ENCODE assay signal across 16 mouse cellular contexts in the genomic region with DNA sequence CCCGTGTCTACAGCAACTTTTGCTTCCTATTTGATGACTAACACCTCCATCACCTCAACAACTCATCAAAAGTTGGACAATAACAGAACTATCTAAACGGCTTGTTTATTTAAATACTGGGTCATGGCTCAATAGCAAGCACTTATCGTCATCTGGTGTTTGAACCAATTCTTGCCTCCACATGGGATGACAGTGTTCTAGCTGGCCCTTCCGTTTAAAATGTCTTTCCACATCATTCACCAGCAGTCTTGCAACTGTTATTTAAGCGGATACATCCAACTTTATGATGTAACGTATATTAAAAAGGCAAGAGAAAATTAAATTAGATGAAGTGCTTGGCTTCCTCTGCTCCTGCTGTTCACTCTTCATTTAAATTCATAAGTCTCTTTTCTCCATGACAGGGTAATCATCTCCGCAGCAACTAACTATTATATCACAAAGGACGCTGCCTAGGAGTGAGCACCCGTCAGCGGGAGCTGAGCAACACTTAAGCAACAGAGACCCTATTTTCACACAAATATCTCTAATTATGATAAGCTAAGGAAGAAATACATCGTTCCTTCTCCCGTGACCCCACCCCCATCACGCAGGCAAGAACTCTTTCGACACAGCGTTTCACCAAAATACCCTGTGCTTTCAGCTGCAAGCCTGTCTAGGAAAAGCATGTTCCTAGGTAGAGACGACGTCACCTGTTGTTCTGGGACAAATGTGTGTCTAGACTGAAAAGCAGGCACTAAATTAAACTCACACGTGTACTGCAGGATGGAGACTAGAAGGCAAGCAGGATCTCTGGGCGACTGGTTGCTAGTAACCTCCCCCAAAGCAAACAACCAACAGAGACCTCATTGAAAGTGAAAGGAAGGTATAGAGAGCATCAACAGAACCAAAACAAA. TPM values are rescaled to one million over a fixed set of nuclear protein-coding genes. Genes with fewer than 3 reads are reported as not detected.
DNase-seq lines count a peak whose midpoint lies in the region; ATAC-seq and TF ChIP-seq lines count a peak whose summit lies in the region.
"Had no signal": no experiment of that assay in that cellular context is flagged by ENCODE, and none has a peak within 500 bp of the region (broad histone marks: within the 10 kb centered on the region; RNA-seq: fewer than 3 reads in every experiment).

No protein-coding gene starts in this region.

- 0 out of 2 replicates have a peak, but pooled peaks have one; percentile 29 for ATAC-seq in forebrain, embryonic 14.5 days
- ATAC-seq in forebrain, embryonic 11.5 days (replicated peaks; ENCODE audit: low FRiP score): no peak
- 0 out of 2 replicates have a peak, but pooled peaks have one; percentile 5 for ATAC-seq in liver, embryonic 15.5 days (ENCODE audit: insufficient read depth)
- ATAC-seq in megakaryocyte, adult 5-6 weeks (ENCODE audit: poor library complexity, severe bottlenecking): no peak; the same call in 1 of the 2 replicates
- no peak for ATAC-seq in intestine, embryonic 15.5 days
- ATAC-seq: inflammation-experienced regulatory T-cells, adult 6 months had no signal

- no peaks in the 10 kb centered on the region for H3K9me3 ChIP-seq in forebrain, embryonic 14.5 days (replicated peaks; ENCODE audit: control insufficient read depth, low read length)
- no peaks in the 10 kb centered on the region for H3K9me3 ChIP-seq in forebrain, embryonic 11.5 days (ENCODE audit: control insufficient read depth, low read length)
- H3K9me3 ChIP-seq in liver, embryonic 15.5 days (replicated peaks): no peaks in the 10 kb centered on the region
- no peaks in the 10 kb centered on the region for H3K9me3 ChIP-seq in intestine, embryonic 15.5 days
- H3K9me3 ChIP-seq: heart, embryonic 10.5 days; limb, embryonic 15.5 days had no signal

- no peak overlapping the region for H3K9ac ChIP-seq in forebrain, embryonic 14.5 days (ENCODE audit: low read length)
- H3K9ac ChIP-seq in forebrain, embryonic 11.5 days (ENCODE audit: low read length): no peak overlapping the region
- H3K9ac ChIP-seq in liver, embryonic 15.5 days: no peak overlapping the region
- H3K9ac ChIP-seq in intestine, embryonic 15.5 days: no peak overlapping the region
- H3K9ac ChIP-seq: limb, embryonic 15.5 days had no signal

- H3K4me2 ChIP-seq in forebrain, embryonic 14.5 days (ENCODE audit: low read length): no peak overlapping the region
- no peak overlapping the region for H3K4me2 ChIP-seq in forebrain, embryonic 11.5 days (ENCODE audit: low read depth, low read length, severe bottlenecking)
- H3K4me2 ChIP-seq in liver, embryonic 15.5 days: peak overlapping the region; percentile 11; the same call in 1 of the 2 replicates
- no peak overlapping the region for H3K4me2 ChIP-seq in intestine, embryonic 15.5 days (replicated peaks)
- H3K4me2 ChIP-seq: limb, embryonic 15.5 days had no signal

- no peaks in the 10 kb centered on the region for H3K36me3 ChIP-seq in forebrain, embryonic 14.5 days (ENCODE audit: control insufficient read depth, insufficient read depth, low read length)
- H3K36me3 ChIP-seq in forebrain, embryonic 11.5 days (ENCODE audit: control insufficient read depth, insufficient read depth, low read length): no peaks in the 10 kb centered on the region
- H3K36me3 ChIP-seq in liver, embryonic 15.5 days (replicated peaks): no peaks in the 10 kb centered on the region
- no peaks in the 10 kb centered on the region for H3K36me3 ChIP-seq in intestine, embryonic 15.5 days
- H3K36me3 ChIP-seq: heart, embryonic 10.5 days; limb, embryonic 15.5 days had no signal

- H3K27ac ChIP-seq in forebrain, embryonic 14.5 days (ENCODE audit: low read depth, low read length): no peak overlapping the region
- H3K27ac ChIP-seq in forebrain, embryonic 11.5 days (ENCODE audit: low read depth, low read length): no peak overlapping the region
- H3K27ac ChIP-seq in layer of hippocampus, adult 2 months: peak overlapping the region; percentile 48; the same call in 1 of the 2 replicates
- no peak overlapping the region for H3K27ac ChIP-seq in liver, embryonic 15.5 days (replicated peaks)
- H3K27ac ChIP-seq in intestine, embryonic 15.5 days: no peak overlapping the region
- H3K27ac ChIP-seq: heart, embryonic 10.5 days; limb, embryonic 15.5 days had no signal

- 42% methylated on average over 19 of the region's 19 CpGs for WGBS in forebrain, embryonic 14.5 days
- 51% methylated on average over 19 of the region's 19 CpGs for WGBS in forebrain, embryonic 11.5 days
- 49% methylated on average over 19 of the region's 19 CpGs for WGBS in liver, embryonic 15.5 days (ENCODE audit: insufficient replicate concordance)
- 55% methylated on average over 19 of the region's 19 CpGs for WGBS in intestine, embryonic 15.5 days

- DNase-seq in forebrain, embryonic 14.5 days (ENCODE audit: low spot score): peak; percentile 27
- DNase-seq in forebrain, embryonic 11.5 days (ENCODE audit: low spot score): no peak
- no peak for DNase-seq in layer of hippocampus, adult 2 months (ENCODE audit: low spot score in 2 of 2)
- no peak for DNase-seq in layer of hippocampus, postnatal 25 days (ENCODE audit: extremely low spot score in 1 of 2, low spot score in 1 of 2)
- peak; percentile 35 for DNase-seq in NIH3T3 (ENCODE audit: low read depth)
- DNase-seq: adrenal gland, postnatal 10 days; cerebellum, postnatal 36 days; gastrocnemius, postnatal 10 days; lung, postnatal 4 days had no signal

- H3K4me1 ChIP-seq in forebrain, embryonic 14.5 days (ENCODE audit: control insufficient read depth, insufficient read depth, low read length): no peaks in the 10 kb centered on the region
- 0 out of 2 replicates have a peak, but pooled peaks cover 2% of the 10 kb centered on the region for H3K4me1 ChIP-seq in forebrain, embryonic 11.5 days (replicated peaks; ENCODE audit: control insufficient read depth, insufficient read depth, low read length)
- H3K4me1 ChIP-seq in liver, embryonic 15.5 days (replicated peaks): 0 out of 2 replicates have a peak, but pooled peaks cover 5% of the 10 kb centered on the region
- no peaks in the 10 kb centered on the region for H3K4me1 ChIP-seq in intestine, embryonic 15.5 days (replicated peaks)
- H3K4me1 ChIP-seq: heart, embryonic 10.5 days had no signal

- H3K4me3 ChIP-seq in forebrain, embryonic 14.5 days (ENCODE audit: low read depth, low read length): no peak overlapping the region
- no peak overlapping the region for H3K4me3 ChIP-seq in forebrain, embryonic 11.5 days (ENCODE audit: low read depth, low read length)
- H3K4me3 ChIP-seq in layer of hippocampus, adult 2 months: no peak overlapping the region
- H3K4me3 ChIP-seq in liver, embryonic 15.5 days (replicated peaks): no peak overlapping the region
- no peak overlapping the region for H3K4me3 ChIP-seq in intestine, embryonic 15.5 days (replicated peaks)
- H3K4me3 ChIP-seq: heart, embryonic 10.5 days; limb, embryonic 15.5 days; myocyte had no signal

- no peaks in the 10 kb centered on the region for H3K27me3 ChIP-seq in forebrain, embryonic 14.5 days (replicated peaks; ENCODE audit: control insufficient read depth, insufficient read depth, low read length)
- H3K27me3 ChIP-seq in forebrain, embryonic 11.5 days (ENCODE audit: control insufficient read depth, insufficient read depth, low read length): no peaks in the 10 kb centered on the region
- H3K27me3 ChIP-seq in liver, embryonic 15.5 days: no peaks in the 10 kb centered on the region
- no peaks in the 10 kb centered on the region for H3K27me3 ChIP-seq in intestine, embryonic 15.5 days (replicated peaks)
- H3K27me3 ChIP-seq: limb, embryonic 15.5 days had no signal

- no peak for TF ChIP-seq CTCF in layer of hippocampus, adult 2 months (conservative IDR thresholded peaks at IDR 0.05)

RNA-seq across cellular contexts. Expression of a gene that starts 20.2 kb away (rescaled TPM):
- 0.33 TPM in 2 replicates for polyA plus RNA-seq in forebrain, embryonic 14.5 days (2014; fragmentation: Nextera tagmentation; extraction: Ambion mirVana)
- polyA plus RNA-seq in forebrain, embryonic 11.5 days (2014; fragmentation: Nextera tagmentation; extraction: Ambion mirVana): 1.1 and 1.3 TPM in 2 replicates
- total RNA-seq in layer of hippocampus, adult 2 months (2021): 1 to 10 TPM; 1.4 to 1.7 TPM
- total RNA-seq in layer of hippocampus, postnatal 25 days (2021): 1 to 10 TPM; 1.7 to 2.4 TPM
- polyA plus RNA-seq in liver, embryonic 15.5 days (2015; fragmentation: Nextera tagmentation; extraction: Ambion mirVana): 8.6 and 9.1 TPM in 2 replicates
- total RNA-seq in megakaryocyte, adult 5-6 weeks (2015): 69.2 and 74.7 TPM in 2 replicates
- total RNA-seq in megakaryocyte, adult 5-6 weeks (2017): 147 and 157 TPM in 2 replicates
- 11.9 and 12.9 TPM in 2 replicates for polyA plus RNA-seq in intestine, embryonic 15.5 days (2015; fragmentation: Nextera tagmentation; extraction: Ambion mirVana)

RNA-seq across cellular contexts. Expression of a gene that starts 50.1 kb away (rescaled TPM):
- polyA plus RNA-seq in forebrain, embryonic 14.5 days (2014; fragmentation: Nextera tagmentation; extraction: Ambion mirVana): 143 and 144 TPM in 2 replicates
- 130 and 140 TPM in 2 replicates for polyA plus RNA-seq in forebrain, embryonic 11.5 days (2014; fragmentation: Nextera tagmentation; extraction: Ambion mirVana)
- total RNA-seq in layer of hippocampus, adult 2 months (2021): 10 to 100 TPM; 37.2 to 50.4 TPM
- 10 to 100 TPM; 39.1 to 44.7 TPM for total RNA-seq in layer of hippocampus, postnatal 25 days (2021)
- 18.3 and 19.3 TPM in 2 replicates for polyA plus RNA-seq in liver, embryonic 15.5 days (2015; fragmentation: Nextera tagmentation; extraction: Ambion mirVana)
- total RNA-seq in megakaryocyte, adult 5-6 weeks (2015): 39.1 and 44.5 TPM in 2 replicates
- total RNA-seq in megakaryocyte, adult 5-6 weeks (2017): 79.0 and 93.8 TPM in 2 replicates
- 57.4 and 68.1 TPM in 2 replicates for polyA plus RNA-seq in intestine, embryonic 15.5 days (2015; fragmentation: Nextera tagmentation; extraction: Ambion mirVana)

Comparison
In these comparisons a context has a peak if more than half of its experiments do, and no peak if none do; other contexts are left out.
1. ATAC-seq: peak in forebrain, embryonic 14.5 days (single experiment) and liver, embryonic 15.5 days (single experiment); none in forebrain, embryonic 11.5 days (single experiment), megakaryocyte, adult 5-6 weeks (single experiment) and intestine, embryonic 15.5 days (single experiment).
2. DNase-seq: peak in forebrain, embryonic 14.5 days (single experiment) and NIH3T3 (single experiment); none in forebrain, embryonic 11.5 days (single experiment), layer of hippocampus, adult 2 months (0 of 2) and layer of hippocampus, postnatal 25 days (0 of 2).